Mouse (Mus musculus): Measurements from ENCODE around the gene Grcc10.
A peak's percentile ranks its signal among the peaks of the same experiment; 100 is the strongest.

Gene Grcc10

DNA sequence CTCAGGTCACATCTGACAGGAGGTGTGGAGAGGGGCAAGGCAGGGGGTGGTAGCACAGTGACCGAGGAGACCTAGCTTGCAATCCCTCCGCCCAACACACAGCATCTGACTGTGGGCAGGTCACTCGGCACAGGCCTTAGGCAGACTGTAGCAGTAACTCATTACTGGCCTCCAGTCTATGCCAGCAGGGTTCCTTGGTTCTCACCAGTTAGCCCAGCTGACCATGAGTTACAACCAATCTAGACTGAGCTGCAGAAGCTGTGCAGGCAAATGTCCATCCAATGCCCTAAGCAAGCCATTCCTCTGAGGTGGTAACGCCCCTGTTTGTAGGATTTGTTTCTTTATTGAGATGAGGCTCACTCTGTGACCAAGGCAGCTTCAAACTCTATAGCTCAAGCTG is 41.8 kb downstream of the Grcc10 start:
- DNase-seq: no peak

DNA sequence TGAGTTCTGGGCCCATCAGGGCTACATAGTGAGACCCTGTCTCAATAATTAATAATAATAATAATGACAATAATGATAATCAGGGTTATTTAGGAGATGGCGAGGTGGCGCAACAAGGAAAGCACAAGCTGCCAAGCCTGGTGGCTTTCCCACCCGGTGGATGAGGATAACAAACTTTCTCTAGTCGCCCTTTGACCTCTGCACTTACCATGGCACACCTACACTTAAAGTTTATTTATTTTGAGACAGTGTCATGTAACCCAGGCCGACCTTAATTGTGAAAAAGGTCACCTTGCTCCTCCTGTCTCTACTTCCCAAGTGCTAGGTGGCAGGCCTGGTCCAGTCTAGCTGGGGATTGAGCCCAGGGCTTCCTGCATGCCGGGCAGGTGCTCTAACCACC is 42.4 kb downstream of the Grcc10 start:
- DNase-seq: no peak

- DNase-seq: no peak
Measured at GRCm38 (mm10) chr6:124696441-124697150, 44.6 kb downstream of the Grcc10 start.

DNA sequence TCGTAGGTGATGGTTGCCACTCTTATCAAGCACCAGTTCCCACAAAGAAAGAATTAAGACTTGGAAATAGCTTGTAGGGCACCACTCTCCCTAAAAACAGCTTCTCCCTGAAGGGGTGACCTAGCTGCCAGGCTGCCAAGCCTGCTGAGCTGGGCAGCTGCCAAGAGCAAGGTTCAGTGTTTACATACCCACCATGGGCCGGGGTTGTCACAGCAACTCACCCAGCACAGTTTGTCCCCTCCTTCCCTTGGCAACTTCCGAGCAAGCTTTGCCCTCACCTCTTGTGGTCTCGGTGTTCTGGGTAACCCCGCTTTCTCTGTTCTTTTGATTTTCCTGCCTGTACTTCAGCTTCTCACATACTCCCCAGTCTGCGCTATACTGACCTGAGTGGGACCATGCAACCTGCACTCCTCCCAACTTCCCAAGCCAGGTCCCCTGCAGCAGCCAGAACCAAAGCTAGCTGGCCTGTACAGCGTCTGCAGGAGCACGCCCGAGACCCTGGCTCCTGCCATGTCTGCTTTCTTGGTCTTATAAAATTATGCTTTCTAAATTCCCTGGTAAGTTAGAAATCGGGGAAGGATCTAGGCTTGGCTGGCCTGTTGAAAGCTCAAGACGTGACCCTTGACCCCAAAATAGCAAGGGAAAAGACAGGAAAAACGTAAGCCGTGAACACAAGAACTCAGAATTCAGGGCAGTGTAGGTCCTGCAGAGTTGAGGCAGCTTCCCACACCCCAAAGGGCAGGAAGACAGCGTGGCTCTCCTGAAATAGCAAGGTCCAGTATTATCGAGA is 46.8 kb downstream of the Grcc10 start:
- DNase-seq: peak; percentile 64

DNA sequence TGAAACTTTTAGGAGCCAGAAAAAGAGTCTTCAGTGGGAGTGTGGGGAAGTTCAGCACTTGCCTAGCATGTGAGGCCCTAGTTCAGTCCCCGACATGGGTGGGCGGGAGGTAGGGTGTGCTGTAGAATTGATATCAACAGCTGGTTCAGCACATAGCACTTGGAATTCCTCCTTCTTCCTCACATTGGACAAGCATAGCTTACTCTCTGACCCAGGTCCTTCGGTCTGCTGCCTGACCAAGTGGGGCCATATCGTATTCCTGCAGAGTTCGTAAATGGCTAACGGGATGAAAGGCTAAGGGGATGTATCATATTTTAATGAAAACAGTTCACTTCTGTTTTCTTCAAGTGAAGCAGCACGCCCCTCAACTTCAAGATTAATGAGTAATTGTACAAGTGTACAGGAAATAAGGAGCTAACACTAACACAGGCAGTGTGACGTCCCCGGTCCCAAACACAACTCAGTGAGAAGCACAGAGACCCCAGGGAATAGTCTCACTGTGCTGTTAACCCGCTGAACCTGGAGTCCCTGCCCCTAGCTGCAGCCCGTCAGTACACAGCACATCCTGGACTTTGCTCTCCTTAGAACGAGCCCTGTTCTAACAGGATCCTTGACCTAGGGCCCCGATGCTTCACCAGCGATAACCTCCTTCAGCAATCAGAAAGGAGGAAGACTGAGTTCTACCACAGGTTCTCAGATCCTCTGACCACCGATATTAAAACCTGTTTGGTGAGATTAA is 47.8 kb downstream of the Grcc10 start:
- DNase-seq: no peak

GRCm38 (mm10) chr6:124690517-124690916 is 50.7 kb downstream of the Grcc10 start:
- DNase-seq: no peak
